Mouse (Mus musculus): ENCODE results near the gene Arrdc1.

GRCm38 (mm10) chr2:24934441-24934963 is 550 bp downstream of the Arrdc1 start:
- TF ChIP-seq POLR2A (IDR thresholded peaks at IDR 0.05; ENCODE audit: insufficient read length, low read depth) (no peak), REST (IDR thresholded peaks at IDR 0.05; ENCODE audit: insufficient read depth, insufficient read length) (no peak), MAX (IDR thresholded peaks at IDR 0.05; ENCODE audit: low read depth) (no peak), E2F4 (IDR thresholded peaks at IDR 0.05; ENCODE audit: insufficient read depth) (no peak), MYOD1 (IDR thresholded peaks at IDR 0.05; ENCODE audit: control insufficient read depth in 1 of 3, insufficient read length in 2 of 3, low read depth in 2 of 3) (no peak), MYOG (IDR thresholded peaks at IDR 0.05; ENCODE audit: control insufficient read depth in 1 of 3, insufficient read depth in 1 of 3, insufficient read length in 2 of 3, low read depth in 2 of 3) (no peak), POLR2AphosphoS2 (IDR thresholded peaks at IDR 0.05; ENCODE audit: insufficient read length, low read depth) (no peak), TCF12 (IDR thresholded peaks at IDR 0.05; ENCODE audit: insufficient read depth, poor library complexity, severe bottlenecking) (no peak), USF1 (IDR thresholded peaks at IDR 0.05; ENCODE audit: low read depth) (no peak), TCF3 (IDR thresholded peaks at IDR 0.05; ENCODE audit: insufficient read length, low read depth) (no peak), CEBPB (IDR thresholded peaks at IDR 0.05; ENCODE audit: insufficient read depth, poor library complexity, severe bottlenecking) (no peak)
